Comparison of ENCODE assay signal across 23 mouse cellular contexts in genomic region chr7:4851315-4851688, GRCm38 (mm10). TPM values are rescaled to one million over a fixed set of nuclear protein-coding genes. Genes with fewer than 3 reads are reported as not detected.
DNase-seq lines count a peak whose midpoint lies in the region; ATAC-seq and TF ChIP-seq lines count a peak whose summit lies in the region.
"Had no signal": no experiment of that assay in that cellular context is flagged by ENCODE, and none has a peak within 500 bp of the region (broad histone marks: within the 10 kb centered on the region; RNA-seq: fewer than 3 reads in every experiment).

No protein-coding gene starts in this region.

- no peak for ATAC-seq in liver, embryonic 12.5 days
- ATAC-seq: activated CD4-positive, CD25-positive, alpha-beta regulatory T cell, adult 4 months; forebrain, embryonic 13.5 days; forebrain, embryonic 15.5 days; forebrain, postnatal 0 days; Patski had no signal

- no peaks in the 10 kb centered on the region for H3K4me1 ChIP-seq in heart, embryonic 10.5 days
- H3K4me1 ChIP-seq in ES-Bruce4 (ENCODE audit: control insufficient read depth, insufficient read depth, low read length): no peaks in the 10 kb centered on the region
- H3K4me1 ChIP-seq in liver, embryonic 12.5 days: no peaks in the 10 kb centered on the region
- H3K4me1 ChIP-seq: embryonic facial prominence, embryonic 10.5 days; embryonic facial prominence, embryonic 12.5 days; forebrain, embryonic 13.5 days; forebrain, embryonic 15.5 days had no signal

- 63% methylated on average over 8 of the region's 8 CpGs for WGBS in heart, embryonic 10.5 days
- 62% methylated on average over 8 of the region's 8 CpGs for WGBS in liver, embryonic 12.5 days (ENCODE audit: insufficient replicate concordance)

- peaks cover 6% of the 10 kb centered on the region; the same call in 1 of the 2 replicates for H3K9me3 ChIP-seq in heart, embryonic 10.5 days
- H3K9me3 ChIP-seq in ES-Bruce4 (replicated peaks; ENCODE audit: control insufficient read depth, insufficient read depth, low read length, poor library complexity, severe bottlenecking): no peaks in the 10 kb centered on the region
- H3K9me3 ChIP-seq in liver, embryonic 12.5 days (replicated peaks): no peaks in the 10 kb centered on the region
- H3K9me3 ChIP-seq: embryonic facial prominence, embryonic 10.5 days; embryonic facial prominence, embryonic 12.5 days; forebrain, embryonic 15.5 days; G1E had no signal

- H3K36me3 ChIP-seq in heart, embryonic 10.5 days: no peaks in the 10 kb centered on the region
- H3K36me3 ChIP-seq in ES-Bruce4 (ENCODE audit: control insufficient read depth, insufficient read depth, low read length, poor library complexity, severe bottlenecking): no peaks in the 10 kb centered on the region
- no peaks in the 10 kb centered on the region for H3K36me3 ChIP-seq in liver, embryonic 12.5 days
- H3K36me3 ChIP-seq: embryonic facial prominence, embryonic 10.5 days; embryonic facial prominence, embryonic 12.5 days; forebrain, embryonic 15.5 days; G1E had no signal

- TF ChIP-seq EP300 in ES-Bruce4 (IDR thresholded peaks at IDR 0.05; ENCODE audit: insufficient read depth, low read depth, low read length): 0 out of 2 replicates have a peak, but pooled peaks have one; percentile 22

- DNase-seq in heart, embryonic 10.5 days (ENCODE audit: low spot score): peak; percentile 69
- no peak for DNase-seq in heart, postnatal 14 days
- peak; percentile 61 for DNase-seq in testis, postnatal 10 days (ENCODE audit: low spot score)
- DNase-seq: adrenal gland, adult 8-10 months; adrenal gland, postnatal 14 days; adrenal gland, postnatal 36 days; cerebellum, adult 11-12 months; cerebellum, adult 2 months; cerebellum, adult 9-10 months; cerebellum, postnatal 10 days; cerebellum, postnatal 25 days; forebrain, postnatal 0 days had no signal

- H3K9ac ChIP-seq in ES-Bruce4 (ENCODE audit: low read depth, poor library complexity, severe bottlenecking): no peak overlapping the region
- no peak overlapping the region for H3K9ac ChIP-seq in liver, embryonic 12.5 days
- H3K9ac ChIP-seq: embryonic facial prominence, embryonic 12.5 days; forebrain, embryonic 13.5 days; forebrain, embryonic 15.5 days; forebrain, postnatal 0 days had no signal

- no peak overlapping the region for H3K4me3 ChIP-seq in heart, embryonic 10.5 days
- no peak overlapping the region for H3K4me3 ChIP-seq in ES-Bruce4 (ENCODE audit: low read depth, low read length)
- no peak overlapping the region for H3K4me3 ChIP-seq in liver, embryonic 12.5 days
- H3K4me3 ChIP-seq: embryonic facial prominence, embryonic 10.5 days; embryonic facial prominence, embryonic 12.5 days; forebrain, embryonic 13.5 days; forebrain, embryonic 15.5 days had no signal

- no peak overlapping the region for H3K4me2 ChIP-seq in liver, embryonic 12.5 days
- H3K4me2 ChIP-seq: embryonic facial prominence, embryonic 12.5 days; forebrain, embryonic 13.5 days; forebrain, embryonic 15.5 days had no signal

- intact Hi-C loops in heart, postnatal 14 days (cut with DNase I): no loop called here

- H3K27me3 ChIP-seq in heart, embryonic 10.5 days (ENCODE audit: insufficient read depth, poor library complexity, severe bottlenecking): peaks cover 36% of the 10 kb centered on the region; the same call in 1 of the 2 replicates
- H3K27me3 ChIP-seq in ES-Bruce4 (ENCODE audit: control insufficient read depth, insufficient read depth, low read length, poor library complexity, severe bottlenecking): no peaks in the 10 kb centered on the region
- H3K27me3 ChIP-seq in liver, embryonic 12.5 days (replicated peaks): peaks cover 49% of the 10 kb centered on the region
- H3K27me3 ChIP-seq: forebrain, embryonic 15.5 days had no signal

- H3K27ac ChIP-seq in heart, embryonic 10.5 days: no peak overlapping the region
- H3K27ac ChIP-seq in ES-Bruce4 (ENCODE audit: insufficient read depth, low read length): no peak overlapping the region
- H3K27ac ChIP-seq in liver, embryonic 12.5 days: no peak overlapping the region
- H3K27ac ChIP-seq: embryonic facial prominence, embryonic 10.5 days; embryonic facial prominence, embryonic 12.5 days; forebrain, embryonic 13.5 days; forebrain, embryonic 15.5 days had no signal

- TF ChIP-seq POLR2A in ES-Bruce4 (IDR thresholded peaks at IDR 0.05; ENCODE audit: insufficient read depth, low read length): no peak

- no peak for TF ChIP-seq CTCF in ES-Bruce4 (IDR thresholded peaks at IDR 0.05; ENCODE audit: low read depth, low read length)

RNA-seq across cellular contexts. Expression of gene Shisa7, which starts 6.8 kb away (rescaled TPM):
- 0.14 TPM in 1 of 2 replicates, not detected in the other for polyA plus RNA-seq in heart, embryonic 10.5 days (2016; fragmentation: Nextera tagmentation; extraction: Ambion mirVana)
- under 1 TPM in 1 of 2 experiments, not detected in 1; 0.05 TPM for total RNA-seq in heart, postnatal 14 days (2021)
- polyA plus RNA-seq in ES-Bruce4 (2011; ENCODE audit: insufficient read depth, insufficient read length, low read depth, missing spikeins): 3.8 and 5.3 TPM in 2 replicates
- not detected in 2 replicates for polyA plus RNA-seq in liver, embryonic 12.5 days (2016; fragmentation: Nextera tagmentation; extraction: Ambion mirVana)
- polyA plus RNA-seq: C2C12, G1E had no signal

RNA-seq across cellular contexts. Expression of gene Isoc2b, which starts 18.8 kb away (rescaled TPM):
- 3.9 TPM in 2 replicates for polyA plus RNA-seq in heart, embryonic 10.5 days (2016; fragmentation: Nextera tagmentation; extraction: Ambion mirVana)
- total RNA-seq in heart, postnatal 14 days (2021): 1 to 10 TPM; 3.1 to 4.2 TPM
- 3.8 and 4.2 TPM in 2 replicates for polyA plus RNA-seq in ES-Bruce4 (2011; ENCODE audit: insufficient read depth, insufficient read length, low read depth, missing spikeins)
- polyA plus RNA-seq in liver, embryonic 12.5 days (2016; fragmentation: Nextera tagmentation; extraction: Ambion mirVana): 3.5 and 3.9 TPM in 2 replicates

RNA-seq across cellular contexts. Expression of gene Isoc2a, which starts 25.7 kb away (rescaled TPM):
- polyA plus RNA-seq in heart, embryonic 10.5 days (2016; fragmentation: Nextera tagmentation; extraction: Ambion mirVana): 1.3 TPM in 2 replicates
- total RNA-seq in heart, postnatal 14 days (2021): 10 to 100 TPM; 22.9 to 27.0 TPM
- 3.3 and 4.3 TPM in 2 replicates for polyA plus RNA-seq in ES-Bruce4 (2011; ENCODE audit: insufficient read depth, insufficient read length, low read depth, missing spikeins)
- 0.62 and 0.95 TPM in 2 replicates for polyA plus RNA-seq in liver, embryonic 12.5 days (2016; fragmentation: Nextera tagmentation; extraction: Ambion mirVana)

RNA-seq across cellular contexts. Expression of gene Ube2s, which starts 38.9 kb away (rescaled TPM):
- 337 and 447 TPM in 2 replicates for polyA plus RNA-seq in heart, embryonic 10.5 days (2016; fragmentation: Nextera tagmentation; extraction: Ambion mirVana)
- 100 to 1,000 TPM in 1 of 2 experiments, 10 to 100 TPM in 1; 97.9 to 112 TPM for total RNA-seq in heart, postnatal 14 days (2021)
- polyA plus RNA-seq in ES-Bruce4 (2011; ENCODE audit: insufficient read depth, insufficient read length, low read depth, missing spikeins): 474 and 498 TPM in 2 replicates
- 353 and 370 TPM in 2 replicates for polyA plus RNA-seq in liver, embryonic 12.5 days (2016; fragmentation: Nextera tagmentation; extraction: Ambion mirVana)

RNA-seq across cellular contexts. Expression of gene Gm36210, which starts 55.0 kb away (rescaled TPM):
- polyA plus RNA-seq in heart, embryonic 10.5 days (2016; fragmentation: Nextera tagmentation; extraction: Ambion mirVana): 0.18 and 0.36 TPM in 2 replicates
- not detected for total RNA-seq in heart, postnatal 14 days (2021)
- 1.1 TPM in 2 replicates for polyA plus RNA-seq in ES-Bruce4 (2011; ENCODE audit: insufficient read depth, insufficient read length, low read depth, missing spikeins)
- polyA plus RNA-seq in liver, embryonic 12.5 days (2016; fragmentation: Nextera tagmentation; extraction: Ambion mirVana): 0.10 TPM in 1 of 2 replicates, not detected in the other
- total RNA-seq: adrenal gland, adult 18-20 months; adrenal gland, postnatal 36 days; G1E had no signal
- polyA plus RNA-seq: activated CD4-positive, CD25-positive, alpha-beta regulatory T cell, adult 4 months; C2C12; embryonic facial prominence, embryonic 12.5 days; G1E; Patski had no signal

Comparison
In these comparisons a context has a peak if more than half of its experiments do, and no peak if none do; other contexts are left out.
1. DNase-seq: peak in heart, embryonic 10.5 days (single experiment) and testis, postnatal 10 days (single experiment); none in heart, postnatal 14 days (0 of 2).